Mouse (Mus musculus): ENCODE results near the gene Nlrp9b. TPM values are rescaled to one million over a fixed set of nuclear protein-coding genes. Genes with fewer than 3 reads are reported as not detected.

The Nlrp9b gene
- polyA plus RNA-seq, 1 experiment from 2014 or later, result 1.9 TPM

- no peaks in the 10 kb centered on the region for H3K27me3 ChIP-seq (replicated peaks; ENCODE audit: control insufficient read depth, insufficient read depth, low read length)
- H3K9me3 ChIP-seq (ENCODE audit: control insufficient read depth), result no peaks in the 10 kb centered on the region
- peak; percentile 81 for ATAC-seq
- 27% methylated on average over 9 of the region's 9 CpGs for WGBS
- peak within 1 kb of the TSS; percentile 23 for H3K4me3 ChIP-seq (ENCODE audit: low read depth, low read length)
- no peak for TF ChIP-seq CTCF (IDR thresholded peaks at IDR 0.05; ENCODE audit: low read depth)
- H3K27ac ChIP-seq (ENCODE audit: low read depth, low read length), result peak within 1 kb of the TSS; percentile 79
- no peaks in the 10 kb centered on the region; the same call in 1 of the 2 replicates for H3K36me3 ChIP-seq (ENCODE audit: control insufficient read depth, insufficient read depth)
- H3K4me1 ChIP-seq (replicated peaks; ENCODE audit: control insufficient read depth, insufficient read depth, low read length), result no peaks in the 10 kb centered on the region
- H3K9ac ChIP-seq (ENCODE audit: low read depth, low read length), result peak within 1 kb of the TSS; percentile 7
- peak within 1 kb of the TSS; percentile 55 for H3K4me2 ChIP-seq (replicated peaks; ENCODE audit: low read depth)
These were observed 40.7 kb upstream of the Nlrp9b start, which contains the start of gene Igsf23 for GRCm38 (mm10) chr7:19950589-19950988. TSS of gene Igsf23 (minus strand) at chr7:19950756.

DNA sequence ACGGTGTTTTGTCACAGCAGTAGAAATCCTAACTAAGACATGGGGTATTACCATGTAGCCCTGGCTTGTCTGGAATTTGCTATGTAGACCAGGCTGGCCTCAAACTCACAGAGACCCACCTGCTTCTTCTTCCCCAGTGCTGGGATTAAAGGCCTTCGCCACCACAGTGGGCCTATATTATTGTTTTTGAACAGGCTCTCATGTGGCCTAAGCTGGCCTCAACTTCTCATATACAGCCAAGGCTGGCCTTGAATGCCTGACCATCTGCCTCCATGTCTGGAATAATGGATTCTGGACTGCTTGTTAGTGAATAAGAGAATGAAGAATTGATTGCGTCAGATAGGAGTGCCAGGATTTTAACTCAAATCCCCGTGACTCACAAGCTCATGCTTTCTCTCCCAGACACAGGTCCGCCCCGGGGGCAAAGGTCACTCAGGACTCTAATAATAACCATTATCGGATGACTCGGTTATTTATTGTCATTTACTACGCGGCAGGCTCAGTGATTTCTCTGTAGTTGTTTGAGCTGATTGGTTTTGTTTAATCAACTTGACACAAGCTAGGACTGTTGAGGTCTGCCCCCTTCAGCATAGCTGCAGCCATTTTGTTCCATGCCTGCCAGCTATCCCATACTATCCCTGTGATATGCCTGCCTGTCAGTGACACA, 38.8 kb upstream of the Nlrp9b start:
- no peak overlapping the region for H3K4me3 ChIP-seq (ENCODE audit: low read depth, low read length)
- H3K4me1 ChIP-seq (replicated peaks; ENCODE audit: control insufficient read depth, insufficient read depth, low read length), result no peaks in the 10 kb centered on the region
- 40% methylated on average over 10 of the region's 10 CpGs for WGBS
- peak; percentile 78 for ATAC-seq
- H3K9me3 ChIP-seq (ENCODE audit: control insufficient read depth), result no peaks in the 10 kb centered on the region
- peak overlapping the region; percentile 78 for H3K27ac ChIP-seq (ENCODE audit: low read depth, low read length)
- H3K9ac ChIP-seq (ENCODE audit: low read depth, low read length), result no peak overlapping the region
- peak; percentile 33; the same call in 1 of the 2 replicates for TF ChIP-seq CTCF (IDR thresholded peaks at IDR 0.05; ENCODE audit: low read depth)
- no peaks in the 10 kb centered on the region for H3K27me3 ChIP-seq (replicated peaks; ENCODE audit: control insufficient read depth, insufficient read depth, low read length)
- H3K36me3 ChIP-seq (ENCODE audit: control insufficient read depth, insufficient read depth), result no peaks in the 10 kb centered on the region; the same call in 1 of the 2 replicates
- H3K4me2 ChIP-seq (replicated peaks; ENCODE audit: low read depth), result no peak overlapping the region

DNA sequence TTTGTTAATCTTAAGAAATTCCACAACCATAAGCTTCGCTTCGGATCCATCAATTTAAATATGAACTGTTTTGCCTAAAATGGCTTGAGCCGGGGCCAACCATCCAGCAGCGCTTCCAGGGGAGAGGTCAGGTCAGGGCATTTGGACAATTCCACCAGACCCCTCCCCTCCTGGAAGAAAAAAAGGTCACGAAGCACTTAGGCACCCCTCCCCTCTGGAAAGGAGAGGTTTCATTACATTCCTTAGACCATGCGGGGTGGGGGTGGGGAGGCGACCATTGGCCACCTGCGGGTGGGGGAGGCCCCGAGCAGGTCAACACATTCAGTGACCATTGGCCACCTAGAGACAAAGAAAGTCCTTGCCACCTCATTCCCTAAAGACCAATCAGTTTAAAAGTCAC, 38.2 kb upstream of the Nlrp9b start:
- no peak overlapping the region for H3K4me2 ChIP-seq (replicated peaks; ENCODE audit: low read depth)
- peak; percentile 21 for ATAC-seq
- H3K27me3 ChIP-seq (replicated peaks; ENCODE audit: control insufficient read depth, insufficient read depth, low read length), result no peaks in the 10 kb centered on the region
- H3K36me3 ChIP-seq (ENCODE audit: control insufficient read depth, insufficient read depth), result no peaks in the 10 kb centered on the region; the same call in 1 of the 2 replicates
- TF ChIP-seq CTCF (IDR thresholded peaks at IDR 0.05; ENCODE audit: low read depth), result no peak
- peak overlapping the region; percentile 78 for H3K27ac ChIP-seq (ENCODE audit: low read depth, low read length)
- H3K9me3 ChIP-seq (ENCODE audit: control insufficient read depth), result no peaks in the 10 kb centered on the region
- no peak overlapping the region for H3K9ac ChIP-seq (ENCODE audit: low read depth, low read length)
- 37% methylated on average over 9 of the region's 9 CpGs for WGBS
- no peak overlapping the region for H3K4me3 ChIP-seq (ENCODE audit: low read depth, low read length)
- no peaks in the 10 kb centered on the region for H3K4me1 ChIP-seq (replicated peaks; ENCODE audit: control insufficient read depth, insufficient read depth, low read length)

DNA sequence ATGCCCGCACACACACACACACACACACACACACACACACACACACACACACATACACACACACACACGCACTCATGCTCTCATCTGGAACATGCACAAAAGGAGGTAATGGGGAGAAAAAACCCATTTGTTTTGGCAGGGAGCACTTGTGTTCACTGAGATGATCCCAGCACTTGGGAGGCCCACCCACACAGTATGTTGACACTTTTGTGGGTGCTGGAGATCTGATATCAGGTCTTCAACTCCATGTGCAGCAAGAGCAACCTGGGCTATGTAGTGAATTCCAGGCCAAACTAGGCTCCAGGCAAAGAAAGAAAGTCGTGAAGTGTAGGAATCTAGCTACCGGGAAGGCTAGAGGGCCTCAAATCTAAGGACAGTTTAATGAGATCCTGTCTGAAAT, 35.4 kb upstream of the Nlrp9b start:
- WGBS, result 66% methylated on average over 4 of the region's 4 CpGs
- Histone ChIP-seq H3K36me3 (ENCODE audit: control insufficient read depth, insufficient read depth) (no peaks in the 10 kb centered on the region), H3K9me3 (ENCODE audit: control insufficient read depth) (no peaks in the 10 kb centered on the region), H3K4me1 (replicated peaks; ENCODE audit: control insufficient read depth, insufficient read depth, low read length) (no peaks in the 10 kb centered on the region), H3K9ac (ENCODE audit: low read depth, low read length) (no peak overlapping the region), H3K27me3 (replicated peaks; ENCODE audit: control insufficient read depth, insufficient read depth, low read length) (no peaks in the 10 kb centered on the region), H3K4me2 (replicated peaks; ENCODE audit: low read depth) (no peak overlapping the region), H3K27ac (ENCODE audit: low read depth, low read length) (no peak overlapping the region), H3K4me3 (ENCODE audit: low read depth, low read length) (no peak overlapping the region)
- no peak for TF ChIP-seq CTCF (IDR thresholded peaks at IDR 0.05; ENCODE audit: low read depth)
- ATAC-seq, result no peak

DNA sequence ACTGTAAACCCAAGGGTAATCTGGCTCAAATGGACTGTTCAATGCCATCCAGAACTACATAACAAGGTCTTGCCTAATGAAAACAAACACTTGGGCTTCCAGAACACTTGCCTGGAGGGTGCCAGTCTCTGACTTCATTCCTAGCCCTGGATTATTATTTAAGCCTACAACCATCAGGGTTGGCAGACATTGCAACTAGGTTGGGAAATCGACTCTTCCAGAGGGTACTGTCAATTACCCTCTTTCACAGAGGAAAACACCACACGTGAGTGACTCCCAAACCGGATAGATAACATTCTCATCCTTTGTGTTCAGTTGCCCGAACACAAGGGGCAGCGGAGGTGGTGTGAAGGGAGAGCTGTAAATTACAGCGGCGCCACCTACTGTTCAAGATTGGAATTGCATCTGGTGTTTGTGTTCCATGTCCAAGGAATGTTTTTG, 34.9 kb upstream of the Nlrp9b start:
- 3% methylated on average over 7 of the region's 7 CpGs for WGBS
- no peaks in the 10 kb centered on the region for H3K9me3 ChIP-seq (ENCODE audit: control insufficient read depth)

DNA sequence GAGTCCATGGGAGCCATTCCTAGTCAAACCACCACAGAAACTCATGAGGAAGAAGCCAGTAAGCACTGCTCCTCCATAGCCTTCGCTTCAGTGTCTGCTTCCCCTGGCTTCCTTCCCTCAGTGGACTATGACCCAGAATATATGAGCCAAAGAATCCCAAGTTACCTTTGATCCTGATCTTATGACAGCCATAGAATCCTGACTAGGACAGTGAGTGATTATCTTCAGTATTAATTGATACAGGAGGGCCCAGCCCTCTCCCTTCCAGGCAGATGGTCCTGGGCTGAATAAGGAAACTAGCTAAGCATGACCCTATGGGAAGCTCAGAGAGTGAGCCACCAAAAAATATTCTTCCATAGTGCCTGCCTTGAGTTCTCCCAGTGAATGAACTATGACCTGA, 28.8 kb upstream of the Nlrp9b start:
- H3K36me3 ChIP-seq (ENCODE audit: control insufficient read depth, insufficient read depth), result no peaks in the 10 kb centered on the region
- H3K27ac ChIP-seq (ENCODE audit: low read depth, low read length), result peak overlapping the region; percentile 85
- peak; percentile 70 for ATAC-seq
- H3K4me3 ChIP-seq (ENCODE audit: low read depth, low read length), result no peak overlapping the region
- no peaks in the 10 kb centered on the region for H3K9me3 ChIP-seq (ENCODE audit: control insufficient read depth)
- H3K9ac ChIP-seq (ENCODE audit: low read depth, low read length), result no peak overlapping the region
- no peaks in the 10 kb centered on the region for H3K27me3 ChIP-seq (replicated peaks; ENCODE audit: control insufficient read depth, insufficient read depth, low read length)
- TF ChIP-seq CTCF (IDR thresholded peaks at IDR 0.05; ENCODE audit: low read depth), result no peak
- 0 out of 2 replicates have a peak, but pooled peaks cover 6% of the 10 kb centered on the region for H3K4me1 ChIP-seq (replicated peaks; ENCODE audit: control insufficient read depth, insufficient read depth, low read length)
- no peak overlapping the region for H3K4me2 ChIP-seq (replicated peaks; ENCODE audit: low read depth)
- WGBS, result 33% methylated on average over 1 of the region's 1 CpGs

More for the DNA sequence above, 34.9 kb upstream of the Nlrp9b start:
- Histone ChIP-seq H3K36me3 (ENCODE audit: control insufficient read depth, insufficient read depth) (no peaks in the 10 kb centered on the region), H3K9ac (ENCODE audit: low read depth, low read length) (no peak overlapping the region), H3K4me1 (replicated peaks; ENCODE audit: control insufficient read depth, insufficient read depth, low read length) (no peaks in the 10 kb centered on the region), H3K4me3 (ENCODE audit: low read depth, low read length) (no peak overlapping the region), H3K27me3 (replicated peaks; ENCODE audit: control insufficient read depth, insufficient read depth, low read length) (no peaks in the 10 kb centered on the region), H3K4me2 (replicated peaks; ENCODE audit: low read depth) (no peak overlapping the region), H3K27ac (ENCODE audit: low read depth, low read length) (no peak overlapping the region)
- peak; percentile 92 for TF ChIP-seq CTCF (IDR thresholded peaks at IDR 0.05; ENCODE audit: low read depth)
- no peak for ATAC-seq

Data from intestine, postnatal 0 days (tissue).